Mouse (Mus musculus): ENCODE results near the gene Ranbp10. TPM values are rescaled to one million over a fixed set of nuclear protein-coding genes. Genes with fewer than 3 reads are reported as not detected.
A peak's percentile ranks its signal among the peaks of the same experiment; 100 is the strongest.

Ranbp10 gene
- polyA plus RNA-seq, 1 experiment, result 11.1 TPM

DNA sequence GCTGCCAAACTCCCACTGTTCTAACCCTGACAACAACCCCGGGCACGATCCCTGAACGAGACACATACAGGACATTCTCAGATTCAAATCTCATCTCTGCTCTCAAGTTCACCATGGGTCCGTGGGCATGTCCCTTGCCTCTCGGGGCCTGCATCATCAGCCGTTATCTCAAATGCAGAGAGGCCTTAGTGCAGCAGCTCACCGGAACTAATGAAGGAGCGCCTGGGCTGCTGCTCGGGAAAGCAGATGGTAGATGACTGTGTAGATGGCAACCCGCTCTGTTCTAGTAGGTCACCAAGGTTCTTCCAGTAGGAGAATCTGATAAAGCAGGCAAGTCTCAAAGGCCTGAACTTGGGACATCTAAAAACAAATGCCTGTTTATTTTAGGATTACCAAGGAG, 16.1 kb downstream of the Ranbp10 start:
- H3K9me3 ChIP-seq, result no peaks in the 10 kb centered on the region
- peak overlapping the region; percentile 64 for H3K4me3 ChIP-seq (replicated peaks)
- H3K4me1 ChIP-seq, result peaks cover 89% of the 10 kb centered on the region
- TF ChIP-seq FLI1 (IDR thresholded peaks at IDR 0.05; ENCODE audit: low read length), result no peak
- no peak for TF ChIP-seq GATA1 (IDR thresholded peaks at IDR 0.05; ENCODE audit: borderline replicate concordance, low read length)
- peaks cover 83% of the 10 kb centered on the region for H3K36me3 ChIP-seq (replicated peaks; ENCODE audit: low read length)
- no peaks in the 10 kb centered on the region for H3K27me3 ChIP-seq (replicated peaks)

DNA sequence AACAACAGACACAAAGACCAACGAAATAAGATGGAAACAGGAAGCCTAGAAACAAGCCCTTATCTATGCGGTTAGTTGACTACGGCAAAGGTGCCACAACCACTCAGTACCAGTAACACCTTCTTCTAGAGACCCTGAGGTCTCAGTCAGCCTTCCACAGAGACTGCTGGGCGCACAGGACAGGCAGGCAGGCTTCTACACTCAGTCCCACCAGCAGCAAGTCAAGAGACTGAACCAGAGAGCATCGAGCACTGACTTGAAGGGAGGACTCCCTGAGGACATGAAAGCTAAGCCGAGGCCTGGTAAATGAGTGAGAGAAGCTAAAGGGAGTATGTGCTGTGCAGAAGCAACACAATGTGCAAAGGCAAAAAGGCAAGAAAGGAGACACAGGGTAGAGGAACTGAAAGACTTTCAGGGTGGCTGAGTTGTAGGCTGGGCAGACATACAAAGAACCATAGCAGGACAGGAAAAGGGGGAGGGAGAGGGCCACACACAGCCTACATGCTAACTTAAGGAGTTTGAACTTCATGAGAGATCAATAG, 16.8 kb downstream of the Ranbp10 start:
- H3K36me3 ChIP-seq (replicated peaks; ENCODE audit: low read length), result peaks cover 83% of the 10 kb centered on the region
- no peak for TF ChIP-seq GATA1 (IDR thresholded peaks at IDR 0.05; ENCODE audit: borderline replicate concordance, low read length)
- no peak for TF ChIP-seq FLI1 (IDR thresholded peaks at IDR 0.05; ENCODE audit: low read length)
- peak overlapping the region; percentile 73 for H3K4me3 ChIP-seq (replicated peaks)
- no peaks in the 10 kb centered on the region for H3K27me3 ChIP-seq (replicated peaks)
- H3K9me3 ChIP-seq, result no peaks in the 10 kb centered on the region
- H3K4me1 ChIP-seq, result peaks cover 90% of the 10 kb centered on the region

DNA sequence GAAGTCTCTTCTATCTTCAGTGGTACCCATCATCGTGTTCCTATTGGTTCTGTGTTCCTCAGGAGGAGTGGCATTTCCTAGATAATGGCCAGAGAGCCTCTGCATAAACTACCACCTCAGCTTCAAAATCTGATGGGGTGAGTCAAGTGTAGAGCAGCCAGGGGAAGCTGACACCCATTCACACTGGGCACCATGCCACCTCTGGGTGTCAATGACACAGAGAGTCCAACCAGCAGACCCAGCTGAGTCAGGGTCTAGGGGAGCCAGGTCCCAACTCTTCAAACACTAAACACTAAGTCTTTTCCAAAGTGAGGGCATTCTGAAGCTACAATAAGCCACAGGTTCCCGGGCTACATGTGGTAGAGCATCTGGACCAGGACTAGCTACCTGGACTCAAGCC, 18.7 kb downstream of the Ranbp10 start:
- Histone ChIP-seq H3K9me3 (no peaks in the 10 kb centered on the region), H3K4me3 (replicated peaks) (peak overlapping the region; percentile 29), H3K27me3 (replicated peaks) (no peaks in the 10 kb centered on the region), H3K4me1 (peaks cover 86% of the 10 kb centered on the region), H3K36me3 (replicated peaks; ENCODE audit: low read length) (peaks cover 82% of the 10 kb centered on the region)
- TF ChIP-seq GATA1 (IDR thresholded peaks at IDR 0.05; ENCODE audit: borderline replicate concordance, low read length), result no peak
- TF ChIP-seq FLI1 (IDR thresholded peaks at IDR 0.05; ENCODE audit: low read length), result no peak

DNA sequence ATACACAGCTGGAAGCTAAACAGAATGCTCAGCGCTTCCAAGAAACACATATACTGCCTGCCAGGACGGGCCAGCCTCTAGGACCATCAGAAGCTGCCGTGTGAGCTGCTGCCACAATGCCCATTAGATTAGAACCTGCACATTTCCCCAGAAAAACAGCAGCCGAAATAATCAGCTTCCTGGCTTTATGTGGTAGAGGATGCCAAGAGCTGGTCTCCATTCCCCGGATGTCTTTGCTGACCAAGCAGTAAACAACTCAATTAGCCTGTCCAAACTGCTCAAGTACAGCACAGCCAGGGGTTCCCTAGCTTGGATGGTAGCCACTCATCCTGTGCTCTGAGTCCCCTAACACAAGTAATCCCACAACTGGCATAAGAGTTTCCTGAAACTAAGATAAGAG, 19.4 kb downstream of the Ranbp10 start:
- H3K36me3 ChIP-seq (replicated peaks; ENCODE audit: low read length), result peaks cover 78% of the 10 kb centered on the region
- no peaks in the 10 kb centered on the region for H3K9me3 ChIP-seq
- H3K27me3 ChIP-seq (replicated peaks), result no peaks in the 10 kb centered on the region
- TF ChIP-seq FLI1 (IDR thresholded peaks at IDR 0.05; ENCODE audit: low read length) (no peak), GATA1 (IDR thresholded peaks at IDR 0.05; ENCODE audit: borderline replicate concordance, low read length) (no peak)
- peaks cover 83% of the 10 kb centered on the region for H3K4me1 ChIP-seq
- H3K4me3 ChIP-seq (replicated peaks), result peak overlapping the region; percentile 40

DNA sequence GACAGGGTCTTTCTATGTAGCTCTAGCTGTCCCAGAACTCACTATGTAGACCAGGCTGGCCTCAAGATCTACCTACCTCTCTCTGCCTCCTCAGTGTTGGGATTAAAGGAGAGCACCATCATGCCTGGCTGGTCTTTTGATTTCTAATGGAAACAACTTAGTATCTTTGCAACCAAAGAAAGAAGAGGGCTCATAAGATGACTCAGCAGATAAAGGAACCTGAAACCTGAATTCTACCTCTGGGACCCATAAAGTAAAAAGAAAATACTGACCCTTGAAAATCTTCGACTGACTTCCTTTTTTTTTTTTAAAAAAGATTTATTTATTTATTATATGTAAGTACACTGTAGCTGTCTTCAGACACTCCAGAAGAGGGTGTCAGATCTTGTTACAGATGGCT, 21.2 kb downstream of the Ranbp10 start:
- Histone ChIP-seq H3K4me3 (replicated peaks) (no peak overlapping the region), H3K27me3 (replicated peaks) (no peaks in the 10 kb centered on the region), H3K36me3 (replicated peaks; ENCODE audit: low read length) (peaks cover 64% of the 10 kb centered on the region), H3K4me1 (peaks cover 79% of the 10 kb centered on the region), H3K9me3 (no peaks in the 10 kb centered on the region)
- TF ChIP-seq GATA1 (IDR thresholded peaks at IDR 0.05; ENCODE audit: borderline replicate concordance, low read length), result no peak
- TF ChIP-seq FLI1 (IDR thresholded peaks at IDR 0.05; ENCODE audit: low read length), result no peak

DNA sequence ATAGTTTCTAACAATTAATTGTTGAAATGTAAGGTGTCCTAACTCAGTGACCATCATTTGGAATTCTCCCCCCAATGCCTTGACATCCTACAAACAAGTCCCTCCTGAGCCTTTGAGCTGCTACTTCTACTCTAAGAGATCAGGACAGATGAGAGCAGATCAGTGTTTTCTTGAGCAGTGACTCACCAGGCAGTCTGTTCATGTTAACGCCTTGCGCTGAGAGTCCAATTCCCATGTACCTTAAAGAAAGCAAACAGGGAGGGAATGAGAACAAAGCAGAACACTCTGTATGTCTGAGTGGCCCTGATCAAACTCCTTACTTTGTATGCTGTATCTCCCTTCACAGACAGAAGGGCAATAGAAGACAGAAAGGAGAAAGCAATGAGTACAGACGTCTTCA, 21.8 kb downstream of the Ranbp10 start:
- no peaks in the 10 kb centered on the region for H3K9me3 ChIP-seq
- H3K27me3 ChIP-seq (replicated peaks), result no peaks in the 10 kb centered on the region
- H3K4me3 ChIP-seq (replicated peaks), result no peak overlapping the region
- peaks cover 63% of the 10 kb centered on the region for H3K36me3 ChIP-seq (replicated peaks; ENCODE audit: low read length)
- H3K4me1 ChIP-seq, result peaks cover 79% of the 10 kb centered on the region
- no peak for TF ChIP-seq GATA1 (IDR thresholded peaks at IDR 0.05; ENCODE audit: borderline replicate concordance, low read length)
- TF ChIP-seq FLI1 (IDR thresholded peaks at IDR 0.05; ENCODE audit: low read length), result no peak

DNA sequence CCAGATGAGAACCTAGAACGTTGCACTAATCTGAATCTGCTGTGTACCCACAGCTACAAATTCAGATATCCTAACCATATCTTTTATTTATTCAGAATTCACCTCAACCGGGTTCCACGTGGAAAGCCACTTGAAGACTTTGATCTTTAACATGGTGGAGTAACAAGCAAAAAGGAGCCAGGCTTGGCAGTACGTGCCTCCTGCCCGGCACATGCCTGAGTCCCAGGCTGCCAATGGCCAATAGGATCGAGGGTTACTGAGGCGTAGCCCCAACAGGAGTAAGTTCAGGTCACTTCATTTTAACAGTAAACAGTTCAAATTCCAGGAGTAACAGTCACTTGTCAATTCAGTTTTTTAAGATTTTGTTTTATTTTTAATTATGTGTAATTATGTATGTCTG, 22.4 kb downstream of the Ranbp10 start:
- peaks cover 81% of the 10 kb centered on the region for H3K4me1 ChIP-seq
- TF ChIP-seq FLI1 (IDR thresholded peaks at IDR 0.05; ENCODE audit: low read length) (no peak), GATA1 (IDR thresholded peaks at IDR 0.05; ENCODE audit: borderline replicate concordance, low read length) (no peak)
- no peaks in the 10 kb centered on the region for H3K9me3 ChIP-seq
- no peaks in the 10 kb centered on the region for H3K27me3 ChIP-seq (replicated peaks)
- H3K36me3 ChIP-seq (replicated peaks; ENCODE audit: low read length), result peaks cover 65% of the 10 kb centered on the region
- no peak overlapping the region for H3K4me3 ChIP-seq (replicated peaks)

DNA sequence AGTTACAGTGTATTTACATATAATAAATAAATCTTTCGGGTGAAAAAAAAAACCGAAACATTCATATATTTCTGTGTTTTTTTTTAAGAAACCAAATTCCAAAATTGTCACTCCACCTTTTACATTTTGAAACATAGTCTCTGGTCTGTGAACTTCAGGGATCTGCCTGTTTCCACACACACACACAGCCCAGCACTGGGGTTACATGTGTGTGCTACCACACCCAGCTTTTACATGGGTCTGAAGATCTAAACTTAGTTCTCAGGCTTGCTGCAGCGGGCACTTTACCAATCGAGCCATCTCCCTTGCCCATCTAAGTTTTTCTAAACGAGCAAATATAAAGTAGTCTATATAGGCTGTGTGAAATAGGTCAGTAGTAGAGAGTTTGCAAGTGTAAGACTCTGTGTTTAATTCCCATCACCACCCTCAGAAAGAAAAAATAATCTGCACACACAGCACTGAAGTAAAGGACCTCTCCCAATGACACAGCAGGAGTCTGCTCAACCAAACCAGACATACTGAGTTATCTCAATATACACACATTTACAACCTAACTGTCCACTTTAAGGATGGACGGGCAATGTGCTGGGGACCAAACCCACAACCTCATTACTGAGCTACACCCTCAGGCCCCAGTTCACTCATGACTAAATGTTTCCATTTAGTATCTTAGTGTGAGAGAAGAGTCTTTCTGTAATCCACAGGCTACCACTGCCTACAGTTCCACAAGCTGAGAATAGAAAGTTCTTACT, 25.8 kb downstream of the Ranbp10 start:
- peak overlapping the region; percentile 67 for H3K4me3 ChIP-seq (replicated peaks)
- peaks cover 72% of the 10 kb centered on the region for H3K4me1 ChIP-seq

DNA sequence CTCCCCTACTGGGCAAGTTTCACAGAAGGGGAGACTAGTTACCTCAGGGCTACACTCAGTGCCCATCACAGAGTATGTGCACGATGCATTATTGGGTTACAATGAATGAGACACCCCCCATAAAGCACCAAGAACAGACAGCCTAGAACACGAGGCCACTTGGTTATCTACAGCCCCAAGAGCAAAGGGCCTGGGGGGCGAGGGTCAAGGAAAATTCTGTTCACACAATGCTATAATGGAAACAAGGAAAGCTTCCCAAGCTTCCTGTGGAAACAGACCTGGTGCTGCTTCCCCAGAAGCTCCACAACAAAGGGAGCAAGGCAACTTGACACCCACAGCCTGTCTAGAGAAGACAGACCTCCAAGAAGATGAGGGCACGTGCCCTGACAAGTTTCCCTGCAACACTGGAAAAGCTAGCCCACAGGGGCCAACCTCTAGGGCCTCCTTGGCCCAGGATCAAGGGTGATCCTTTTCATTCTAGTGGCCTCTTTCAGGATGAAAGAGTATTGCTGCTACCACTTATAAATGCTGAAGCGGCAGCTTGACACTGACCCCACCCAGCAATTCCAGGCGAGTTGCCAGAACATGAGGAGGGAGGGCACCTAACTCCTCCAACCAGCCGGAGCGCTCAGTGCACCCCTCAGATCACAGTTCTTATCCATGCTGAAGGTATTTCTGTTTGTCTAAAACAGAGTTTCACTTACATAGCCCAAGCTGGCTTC, 27.9 kb downstream of the Ranbp10 start:
- H3K27me3 ChIP-seq (replicated peaks), result no peaks in the 10 kb centered on the region
- no peak for TF ChIP-seq GATA1 (IDR thresholded peaks at IDR 0.05; ENCODE audit: borderline replicate concordance, low read length)
- TF ChIP-seq FLI1 (IDR thresholded peaks at IDR 0.05; ENCODE audit: low read length), result no peak
- H3K4me3 ChIP-seq (replicated peaks), result peak overlapping the region; percentile 23
- no peaks in the 10 kb centered on the region for H3K9me3 ChIP-seq
- peaks cover 64% of the 10 kb centered on the region for H3K36me3 ChIP-seq (replicated peaks; ENCODE audit: low read length)
- H3K4me1 ChIP-seq, result peaks cover 75% of the 10 kb centered on the region

More for the DNA sequence above, 25.8 kb downstream of the Ranbp10 start:
- Histone ChIP-seq H3K27me3 (replicated peaks) (no peaks in the 10 kb centered on the region), H3K9me3 (no peaks in the 10 kb centered on the region), H3K36me3 (replicated peaks; ENCODE audit: low read length) (peaks cover 62% of the 10 kb centered on the region)
- TF ChIP-seq GATA1 (IDR thresholded peaks at IDR 0.05; ENCODE audit: borderline replicate concordance, low read length) (no peak), FLI1 (IDR thresholded peaks at IDR 0.05; ENCODE audit: low read length) (no peak)

DNA sequence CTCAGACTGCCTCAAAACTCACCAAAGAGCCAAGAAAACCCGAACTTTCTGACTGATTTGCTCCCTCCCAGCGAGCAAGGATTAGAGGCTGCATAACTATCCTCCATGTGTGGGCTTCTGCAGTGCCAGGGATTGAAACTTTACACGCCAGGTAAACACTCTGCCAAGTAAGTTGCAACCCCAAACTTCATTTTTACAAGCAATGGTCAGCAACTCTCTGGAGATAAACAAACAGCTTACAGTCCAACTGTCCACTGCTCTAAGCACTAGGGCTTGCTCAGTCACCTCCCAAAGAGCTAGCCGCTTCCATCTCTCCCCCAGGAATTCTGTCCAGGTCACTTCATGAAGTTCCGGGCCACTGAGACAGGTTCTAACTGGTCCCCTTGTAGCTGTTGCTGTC, 28.7 kb downstream of the Ranbp10 start:
- H3K9me3 ChIP-seq, result no peaks in the 10 kb centered on the region
- H3K4me1 ChIP-seq, result peaks cover 83% of the 10 kb centered on the region
- peaks cover 69% of the 10 kb centered on the region for H3K36me3 ChIP-seq (replicated peaks; ENCODE audit: low read length)
- no peak overlapping the region for H3K4me3 ChIP-seq (replicated peaks)
- TF ChIP-seq GATA1 (IDR thresholded peaks at IDR 0.05; ENCODE audit: borderline replicate concordance, low read length) (no peak), FLI1 (IDR thresholded peaks at IDR 0.05; ENCODE audit: low read length) (no peak)
- no peaks in the 10 kb centered on the region for H3K27me3 ChIP-seq (replicated peaks)
